Mouse (Mus musculus) CH12F3 (cell line): ENCODE results near the gene Kcnj1.

Experiments
- in situ Hi-C: fragments of 300-500 bp; cut with MboI; formaldehyde crosslinking; loops from 2 replicates; pipeline ENCODE4 v1.14.3; 2020; ENCODE audit warnings: low sequenced_read_pairs

Kcnj1 gene

DNA sequence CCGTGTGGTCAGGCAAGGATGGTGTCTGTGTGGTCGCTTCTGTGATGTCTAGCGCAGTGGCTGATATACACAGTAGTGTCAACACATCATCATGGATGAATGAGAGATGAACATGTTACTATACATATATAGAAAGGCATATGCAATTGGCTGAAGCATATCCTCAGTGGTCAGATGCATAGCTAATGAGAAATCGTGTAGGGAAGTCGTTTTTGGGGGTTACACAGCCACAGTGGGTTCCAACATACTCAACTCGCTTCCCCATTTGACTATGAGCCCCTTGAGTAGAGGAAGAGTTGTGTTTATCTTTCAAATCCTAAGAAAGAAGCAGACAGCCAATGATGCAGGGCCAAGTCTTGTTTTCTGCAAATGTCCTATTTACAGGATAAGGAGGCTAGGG, 20.4 kb downstream of the Kcnj1 start:
- in situ Hi-C loops = no loop called here

DNA sequence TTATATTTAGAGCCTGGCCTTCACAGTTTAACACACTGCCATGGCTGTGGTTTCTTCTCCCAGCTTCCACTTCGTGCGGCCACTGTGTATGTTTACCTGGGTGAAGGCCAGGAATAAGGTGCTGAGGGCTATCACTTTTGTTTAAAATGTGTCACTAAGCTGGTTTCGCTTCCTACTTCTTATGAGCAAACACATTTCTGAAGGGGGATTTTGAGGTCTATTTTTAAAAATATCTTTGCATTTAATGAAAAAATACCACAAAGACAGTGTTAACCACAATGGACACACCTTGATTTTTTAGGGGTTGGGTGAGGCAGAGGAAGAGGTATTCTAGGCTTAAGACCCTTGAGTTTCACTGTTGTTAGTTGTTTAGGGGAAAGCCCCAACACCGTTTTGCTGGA, 22.5 kb downstream of the Kcnj1 start:
- in situ Hi-C loops = no loop called here

- in situ Hi-C loops = loop anchor here (25.0 kb wide), 1 partner anchor 687 kb away; no protein-coding TSS in a partner anchor
These were observed 27.9 kb downstream of the Kcnj1 start for GRCm38 (mm10) chr9:32400212-32400611.

GRCm38 (mm10) chr9:32400662-32401161, 28.4 kb downstream of the Kcnj1 start:
- in situ Hi-C loops = loop anchor here (25.0 kb wide), 1 partner anchor 687 kb away; no protein-coding TSS in a partner anchor

DNA sequence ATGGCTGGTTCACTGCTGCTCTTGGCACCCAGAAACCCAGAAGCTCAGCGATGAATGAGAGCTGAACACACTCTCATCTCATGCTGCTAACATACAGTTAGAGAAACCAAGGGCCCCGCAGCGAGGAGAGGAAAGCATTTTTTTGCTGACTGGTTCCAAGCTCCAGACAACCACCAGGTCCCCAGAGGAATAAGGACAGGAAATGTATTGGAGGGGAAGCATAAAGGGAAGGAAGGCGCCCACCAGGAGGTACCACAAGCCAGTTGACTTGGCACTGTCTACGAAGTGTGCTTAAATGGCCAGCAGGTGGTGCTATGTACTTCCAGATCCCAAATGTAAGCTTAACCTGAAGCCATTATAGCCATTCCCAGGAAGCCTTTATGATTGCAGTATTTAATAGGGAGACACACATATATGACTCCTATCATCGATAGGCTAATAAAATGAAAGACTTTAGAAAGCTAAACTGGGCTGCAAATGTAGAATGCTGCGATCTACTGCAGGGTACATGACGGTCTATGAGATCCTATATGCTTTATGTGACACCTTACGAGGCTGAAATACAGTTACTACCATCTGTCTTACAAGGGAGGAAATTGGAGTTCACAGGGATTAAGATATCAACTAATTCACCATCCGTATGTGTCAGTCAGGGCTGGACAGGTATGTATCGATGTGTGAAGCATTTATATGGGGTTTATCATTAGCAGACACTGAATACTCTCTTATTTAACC, 33.1 kb downstream of the Kcnj1 start:
- in situ Hi-C loops = loop anchor here (25.0 kb wide), 1 partner anchor 682 kb away; no protein-coding TSS in a partner anchor

GRCm38 (mm10) chr9:32408730-32409059, 36.4 kb downstream of the Kcnj1 start:
- in situ Hi-C loops = loop anchor here (25.0 kb wide), 1 partner anchor 679 kb away; no protein-coding TSS in a partner anchor

DNA sequence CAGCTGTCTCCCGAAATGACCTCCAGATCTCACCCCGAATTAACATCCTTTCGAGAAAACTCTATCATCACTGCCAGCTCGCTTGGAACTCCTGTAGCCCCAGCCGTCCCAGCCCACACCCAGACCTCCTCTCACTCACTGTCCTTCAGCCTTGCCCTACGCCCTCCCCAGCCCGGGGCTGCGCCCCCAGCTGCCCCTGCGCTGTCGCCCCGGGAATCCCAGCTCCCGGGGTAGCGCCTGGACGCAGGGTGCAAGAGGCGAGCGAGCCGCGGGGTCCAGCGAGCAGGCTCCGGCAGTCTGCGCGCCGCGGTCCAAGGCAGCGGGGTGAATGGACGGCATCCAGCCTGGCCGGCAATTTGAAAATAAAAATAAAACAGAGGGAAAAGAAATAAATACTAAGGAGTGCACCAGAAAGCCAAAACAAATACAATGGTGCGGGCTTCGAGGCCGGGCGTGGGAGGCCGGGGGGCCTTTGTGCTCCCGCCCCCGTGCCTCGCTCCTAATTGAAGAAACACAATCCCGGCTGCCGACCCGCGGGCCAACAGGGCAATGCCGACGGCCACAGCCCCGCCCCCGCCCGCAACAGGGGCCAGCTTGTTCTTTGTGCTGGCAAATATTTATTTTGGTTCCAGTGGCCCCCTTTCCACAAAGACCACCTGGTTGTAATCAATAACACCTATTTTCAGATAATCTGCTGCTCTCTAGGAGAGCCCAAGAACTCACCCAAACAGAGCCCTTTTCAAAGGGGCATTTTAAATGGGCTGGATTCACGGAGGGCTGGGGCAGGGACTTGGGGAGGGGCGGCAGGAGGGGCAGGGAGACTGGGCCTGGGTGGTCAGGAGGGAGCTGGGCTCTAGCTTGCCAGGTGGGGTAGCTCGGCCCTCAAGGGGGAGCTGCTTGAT, 37.0 kb downstream of the Kcnj1 start:
- in situ Hi-C loops = loop anchor here (25.0 kb wide), 1 partner anchor 678 kb away; no protein-coding TSS in a partner anchor

GRCm38 (mm10) chr9:32410671-32411070, 38.4 kb downstream of the Kcnj1 start:
- in situ Hi-C loops = loop anchor here (25.0 kb wide), 1 partner anchor 677 kb away; no protein-coding TSS in a partner anchor

GRCm38 (mm10) chr9:32411507-32411906, 39.2 kb downstream of the Kcnj1 start:
- in situ Hi-C loops = loop anchor here (25.0 kb wide), 1 partner anchor 676 kb away; no protein-coding TSS in a partner anchor

DNA sequence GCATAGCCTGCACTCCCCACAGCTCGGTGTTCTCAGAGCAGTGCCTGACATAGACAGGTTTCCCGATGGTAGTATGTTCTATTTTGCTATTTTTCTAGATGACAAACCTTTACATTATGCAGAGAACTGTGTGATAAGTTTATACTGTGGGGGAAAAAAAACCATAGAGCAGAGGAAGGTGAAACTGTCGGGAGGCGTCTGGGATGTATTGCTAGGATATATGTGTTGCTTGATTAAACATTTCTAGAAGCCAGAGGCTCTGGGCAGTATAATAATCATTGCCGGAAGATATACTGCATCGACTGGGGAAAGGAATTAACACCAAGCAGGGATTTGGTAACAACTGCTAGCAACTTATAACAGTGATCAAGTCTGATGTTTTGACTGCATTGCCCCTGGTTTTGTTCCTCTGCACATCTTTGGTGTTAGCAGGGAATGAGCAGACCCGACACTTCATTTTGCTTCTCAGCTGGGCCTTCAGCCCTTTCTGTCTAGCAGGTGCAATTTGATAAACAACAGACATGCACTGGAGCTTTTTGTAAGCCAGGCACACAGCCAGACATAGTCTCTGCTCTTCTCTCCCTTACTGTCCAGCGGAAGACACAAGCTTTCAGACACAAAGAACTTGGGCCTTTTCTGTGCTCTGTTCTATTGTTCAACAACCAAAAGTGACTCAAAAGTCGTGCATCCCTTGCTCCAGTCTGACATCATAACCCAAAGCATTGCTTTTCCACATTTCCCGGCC, 40.7 kb downstream of the Kcnj1 start:
- in situ Hi-C loops = loop anchor here (25.0 kb wide), 1 partner anchor 674 kb away; no protein-coding TSS in a partner anchor

- in situ Hi-C loops = loop anchor here (25.0 kb wide), 1 partner anchor 672 kb away; no protein-coding TSS in a partner anchor
These were observed 42.7 kb downstream of the Kcnj1 start for GRCm38 (mm10) chr9:32414956-32415355.

DNA sequence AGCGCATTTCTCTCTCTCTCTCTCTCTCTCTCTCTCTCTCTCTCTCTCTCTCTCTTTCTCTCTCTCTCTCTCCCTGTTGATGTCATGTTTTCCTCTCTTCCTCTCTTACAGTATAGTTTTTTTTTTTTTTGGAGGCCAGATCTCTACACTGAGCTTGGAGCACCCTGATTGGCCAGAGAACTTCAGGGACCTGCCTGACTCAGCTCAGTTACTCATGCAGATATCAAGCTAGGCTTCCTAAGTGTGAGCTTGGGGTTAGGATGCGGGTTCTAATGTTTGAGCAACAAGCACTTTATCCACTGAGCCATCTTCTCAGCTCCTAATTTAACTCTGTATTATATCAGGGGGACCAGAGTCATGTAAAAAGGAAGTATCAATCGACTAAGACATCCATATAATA, 43.7 kb downstream of the Kcnj1 start:
- in situ Hi-C loops = loop anchor here (25.0 kb wide), 1 partner anchor 671 kb away; no protein-coding TSS in a partner anchor

- in situ Hi-C loops = loop anchor here (25.0 kb wide), 1 partner anchor 670 kb away; no protein-coding TSS in a partner anchor
These were observed 45.3 kb downstream of the Kcnj1 start for GRCm38 (mm10) chr9:32417466-32418116.

GRCm38 (mm10) chr9:32420711-32421110, 48.4 kb downstream of the Kcnj1 start:
- in situ Hi-C loops = loop anchor here (25.0 kb wide), 1 partner anchor 667 kb away; no protein-coding TSS in a partner anchor

DNA sequence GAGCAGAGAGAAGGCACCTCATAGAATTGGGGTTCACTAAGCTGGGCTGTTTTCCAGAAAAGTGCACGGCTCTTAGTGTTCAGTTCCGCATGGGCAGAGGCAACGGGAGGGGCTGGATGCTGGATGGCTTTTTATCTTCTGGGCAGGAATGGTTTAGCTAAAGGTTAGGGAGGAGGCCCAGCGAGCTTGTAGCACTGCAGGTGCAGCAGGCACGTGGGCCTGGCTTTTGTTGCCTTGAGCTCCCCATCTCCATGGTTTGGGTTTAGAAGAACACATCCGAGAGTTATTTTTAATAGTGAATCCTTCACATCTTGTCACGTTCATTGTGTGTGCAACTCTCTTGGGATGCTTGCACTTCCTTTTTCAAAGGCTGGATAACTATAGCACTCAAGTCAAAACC, 53.0 kb downstream of the Kcnj1 start:
- in situ Hi-C loops = no loop called here

DNA sequence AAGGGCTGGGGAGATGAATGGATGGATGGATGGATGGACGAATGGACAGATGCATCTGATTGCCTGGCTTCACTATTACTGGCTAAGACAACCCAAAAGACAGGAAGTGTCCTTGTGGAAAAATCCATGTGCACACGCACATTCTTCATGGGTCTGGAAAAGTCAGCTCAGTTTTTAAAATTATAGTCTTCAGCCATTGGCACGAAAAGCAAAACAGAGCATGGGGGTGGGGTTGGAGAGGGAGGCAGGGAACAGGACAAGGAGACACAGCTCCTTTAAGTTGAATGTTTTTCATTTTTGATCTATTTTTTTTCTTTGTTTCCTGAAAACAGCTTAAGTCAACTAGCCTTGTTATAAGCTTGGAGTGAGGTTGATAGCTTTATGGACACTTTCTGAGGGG, 58.8 kb downstream of the Kcnj1 start:
- in situ Hi-C loops = no loop called here

DNA sequence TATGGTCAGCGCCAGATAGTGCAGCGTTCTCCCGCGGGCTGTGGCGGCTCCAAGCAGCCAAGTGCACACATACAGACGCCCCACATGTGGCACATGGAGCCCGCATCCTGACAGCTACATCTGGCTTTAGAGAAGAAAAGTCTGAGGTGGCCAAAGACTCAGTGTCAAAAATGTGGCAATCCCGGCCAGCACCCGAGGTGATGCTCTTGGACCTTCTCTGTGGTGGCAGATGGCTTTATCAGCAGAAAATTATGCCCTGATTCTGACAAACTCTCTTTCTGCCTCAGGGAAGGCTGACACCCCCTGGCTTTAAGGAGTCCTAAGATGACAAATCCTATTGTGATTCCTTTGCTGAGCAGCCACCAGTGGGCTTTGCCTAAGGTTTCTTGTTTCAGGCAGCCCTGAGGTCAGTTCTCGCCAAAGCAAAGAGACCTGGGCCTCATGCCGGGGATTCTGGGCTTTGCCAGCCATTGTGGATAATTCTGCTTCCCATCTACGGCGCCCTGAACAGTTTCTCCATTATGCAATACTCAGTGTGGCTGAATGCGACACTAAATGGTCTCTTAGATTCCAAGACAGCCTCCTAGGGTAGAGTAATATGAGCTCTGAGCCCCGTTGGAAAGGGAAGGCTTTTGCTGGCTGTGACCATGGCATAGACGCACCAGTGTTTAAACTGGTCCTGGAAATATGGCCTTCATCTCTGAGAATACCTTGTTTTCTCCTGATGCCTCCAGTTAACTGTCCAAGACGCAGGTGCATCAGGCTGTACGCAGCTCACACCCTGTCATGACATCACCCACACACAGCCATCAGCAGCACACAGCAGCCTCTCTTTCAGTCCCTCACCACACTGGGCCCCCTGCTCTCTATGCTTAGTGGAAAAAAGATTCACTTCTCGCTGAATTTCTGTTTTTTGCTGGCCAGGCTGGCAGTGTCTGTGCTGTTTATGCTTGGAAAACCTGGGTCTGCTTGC, 62.2 kb downstream of the Kcnj1 start:
- in situ Hi-C loops = no loop called here

DNA sequence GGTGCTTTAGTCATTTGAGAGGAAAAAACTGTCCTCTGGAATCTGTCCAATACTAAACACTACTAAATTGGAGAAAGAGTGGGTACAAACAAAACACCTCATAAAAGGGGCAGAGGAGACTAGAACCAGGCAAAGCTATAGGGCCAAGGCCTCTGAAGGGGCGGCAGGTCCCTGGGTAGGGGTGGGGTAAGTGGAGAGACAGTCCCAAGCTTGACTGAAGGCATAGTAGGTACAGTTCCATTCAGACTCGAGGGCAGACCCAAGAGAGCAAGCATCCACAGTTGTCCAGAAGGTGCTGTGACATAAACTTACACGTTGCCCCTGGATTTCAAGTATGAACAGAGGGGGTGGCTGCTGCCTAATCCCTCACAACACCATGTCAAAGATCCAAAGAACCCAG, 70.8 kb downstream of the Kcnj1 start:
- in situ Hi-C loops = no loop called here

- in situ Hi-C loops = no loop called here
These were observed 71.5 kb downstream of the Kcnj1 start for GRCm38 (mm10) chr9:32443817-32444216.
